Mouse (Mus musculus) stomach, postnatal 0 days (tissue): ENCODE measurements around the gene 1700113H08Rik. TPM values are rescaled to one million over a fixed set of nuclear protein-coding genes. Genes with fewer than 3 reads are reported as not detected.

Source experiments
- ATAC-seq: fragments of 200-750 bp; cut with Nextera tagmentation; 2 replicates; pipeline ENCODE4 v1.8.0; 2017; ENCODE audit not compliant: low FRiP score, low TSS enrichment
- DNase-seq: peaks from one replicate; pipeline ENCODE4 v3.0.0-alpha.2; 2016; ENCODE audit warnings: low spot score
- H3K27ac ChIP-seq: fragments of 300-500 bp; sonication (generic); replicated peaks from 2 replicates; pipeline ENCODE4 v1.5.1; 2014; ENCODE audit warnings: mild to moderate bottlenecking, control low read depth
- H3K27me3 ChIP-seq: fragments of 300-500 bp; sonication (generic); 2 replicates; pipeline ENCODE4 v1.6.1; 2014; ENCODE audit warnings: low read length; ENCODE audit not compliant: control insufficient read depth, insufficient read depth
- H3K36me3 ChIP-seq: fragments of 300-500 bp; sonication (generic); 2 replicates; pipeline ENCODE4 v1.6.1; 2014; ENCODE audit warnings: low read length, mixed read lengths; ENCODE audit not compliant: control insufficient read depth, insufficient read depth
- H3K4me1 ChIP-seq: fragments of 300-500 bp; sonication (generic); replicated peaks from 2 replicates; pipeline ENCODE4 v1.6.1; 2014; ENCODE audit warnings: antibody characterized with exemption; ENCODE audit not compliant: control insufficient read depth, insufficient read depth
- H3K4me2 ChIP-seq: fragments of 300-500 bp; sonication (generic); replicated peaks from 2 replicates; pipeline ENCODE4 v1.6.1; 2014; ENCODE audit warnings: low read depth, mild to moderate bottlenecking, control low read depth, moderate library complexity
- H3K4me3 ChIP-seq: fragments of 300-500 bp; sonication (generic); 2 replicates; pipeline ENCODE4 v1.5.1; 2014; ENCODE audit warnings: low read depth, low read length, control low read depth
- H3K9ac ChIP-seq: fragments of 300-500 bp; sonication (generic); 2 replicates; pipeline ENCODE4 v1.6.1; 2014; ENCODE audit warnings: mild to moderate bottlenecking, low read length, control low read depth, mixed read lengths
- H3K9me3 ChIP-seq: fragments of 300-500 bp; sonication (generic); 2 replicates; pipeline ENCODE4 v1.6.1; 2016; ENCODE audit warnings: low read length; ENCODE audit not compliant: control insufficient read depth
- CTCF ChIP-seq: IDR thresholded peaks from 2 replicates; pipeline ENCODE4 v1.5.1; 2016; ENCODE audit warnings: antibody characterized with exemption, low read depth, mild to moderate bottlenecking, moderate library complexity
- EP300 ChIP-seq: optimal IDR thresholded peaks from 2 replicates; pipeline ENCODE3; 2016; ENCODE audit warnings: antibody characterized with exemption
- WGBS: fragments of 180-500 bp; shearing (Covaris S2); extraction: QIAGEN DNeasy Blood & Tissue Kit; methylation state at CpG from one replicate; pipeline ENCODE4 v1.1.7; 2014; 5-methylcytosine and 5-hydroxymethylcytosine counted together
- polyA plus RNA-seq: library from polyadenylated mRNA; unstranded; fragments of >200 nt; fragmentation: Nextera tagmentation; extraction: Ambion mirVana; gene quantifications from 2 replicates; pipeline ENCODE4 v1.2.1, GENCODE M21; 2015

1700113H08Rik gene
- polyA plus RNA-seq, result not detected in 2 replicates

DNA sequence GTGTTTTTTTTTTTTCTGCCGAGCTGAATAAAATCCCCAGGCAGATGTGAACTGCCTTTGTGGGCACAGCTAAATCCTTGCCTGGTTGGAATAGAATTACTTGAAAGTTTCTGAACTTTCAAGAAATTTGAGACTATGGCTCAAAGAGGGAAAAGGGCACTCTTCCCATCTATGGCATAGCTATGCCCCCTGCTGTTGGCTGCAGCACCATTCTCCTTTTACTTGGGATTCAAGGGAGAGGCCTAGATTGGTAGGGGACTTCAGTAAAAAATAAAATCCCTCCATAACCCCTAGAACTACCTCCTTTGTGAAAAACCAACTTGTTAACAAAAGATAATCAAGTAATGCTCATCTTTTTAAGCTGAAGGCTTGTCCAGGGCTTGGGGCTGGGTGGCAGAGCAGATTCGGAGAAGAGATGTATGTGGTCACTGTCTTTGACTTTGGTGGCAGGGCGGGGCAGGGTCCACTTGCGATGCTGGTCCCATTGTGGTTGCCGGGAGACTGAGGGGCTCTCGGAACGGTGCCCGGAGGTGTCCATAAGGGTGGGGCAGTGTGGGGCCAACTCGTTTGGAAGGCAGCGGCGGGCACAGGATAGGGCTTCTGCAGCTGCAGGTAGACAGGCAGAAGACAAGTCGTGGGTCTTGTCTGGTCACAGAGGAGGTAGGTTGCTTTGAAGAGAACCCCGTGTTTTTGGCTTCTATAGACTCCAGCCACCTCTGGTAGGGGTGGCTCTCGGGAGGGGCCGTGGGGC, at the start of gene 1700113H08Rik:
Gene 1700113H08Rik, plus strand, starts transcription at position 546 of the 751 bp plus-strand sequence.
- H3K4me2 ChIP-seq, result peak within 1 kb of the TSS; percentile 55
- H3K27ac ChIP-seq, result no peak within 1 kb of the TSS
- H3K4me3 ChIP-seq, result peak within 1 kb of the TSS; percentile 38
- H3K36me3 ChIP-seq, result no peaks in the 10 kb centered on the region
- TF ChIP-seq CTCF (peak; percentile 70), EP300 (no peak)
- 0 out of 2 replicates have a peak, but pooled peaks have one; percentile 21 for ATAC-seq
- H3K9me3 ChIP-seq, result no peaks in the 10 kb centered on the region
- H3K9ac ChIP-seq, result peak within 1 kb of the TSS; percentile 27; the same call in 1 of the 2 replicates
- H3K4me1 ChIP-seq, result no peaks in the 10 kb centered on the region
- peak; percentile 27 for DNase-seq
- WGBS, result 15% methylated on average over 14 of the region's 15 CpGs
- H3K27me3 ChIP-seq, result no peaks in the 10 kb centered on the region

DNA sequence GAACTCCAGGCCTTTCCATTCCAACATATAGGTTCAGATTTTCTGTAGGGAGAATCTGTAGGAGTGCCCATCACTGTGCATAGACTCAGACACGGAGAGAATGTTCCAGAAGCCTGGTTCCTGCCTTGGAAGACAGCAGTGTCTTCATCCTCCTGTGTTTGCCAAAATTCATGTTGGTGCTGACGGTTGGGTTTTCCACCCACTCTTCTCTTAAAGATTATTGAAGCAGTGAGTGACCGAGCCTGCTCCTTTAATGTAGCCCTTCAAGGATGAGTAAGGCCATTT, 49.7 kb upstream of the 1700113H08Rik start:
- H3K4me2 ChIP-seq, result no peak overlapping the region
- WGBS, result 74% methylated on average over 3 of the region's 3 CpGs
- no peak overlapping the region for H3K9ac ChIP-seq
- H3K4me1 ChIP-seq, result no peaks in the 10 kb centered on the region
- H3K9me3 ChIP-seq, result no peaks in the 10 kb centered on the region
- no peak for ATAC-seq
- DNase-seq, result no peak
- H3K27me3 ChIP-seq, result no peaks in the 10 kb centered on the region
- no peak overlapping the region for H3K4me3 ChIP-seq
- no peak overlapping the region for H3K27ac ChIP-seq
- H3K36me3 ChIP-seq, result no peaks in the 10 kb centered on the region
- TF ChIP-seq EP300 (no peak), CTCF (no peak)

DNA sequence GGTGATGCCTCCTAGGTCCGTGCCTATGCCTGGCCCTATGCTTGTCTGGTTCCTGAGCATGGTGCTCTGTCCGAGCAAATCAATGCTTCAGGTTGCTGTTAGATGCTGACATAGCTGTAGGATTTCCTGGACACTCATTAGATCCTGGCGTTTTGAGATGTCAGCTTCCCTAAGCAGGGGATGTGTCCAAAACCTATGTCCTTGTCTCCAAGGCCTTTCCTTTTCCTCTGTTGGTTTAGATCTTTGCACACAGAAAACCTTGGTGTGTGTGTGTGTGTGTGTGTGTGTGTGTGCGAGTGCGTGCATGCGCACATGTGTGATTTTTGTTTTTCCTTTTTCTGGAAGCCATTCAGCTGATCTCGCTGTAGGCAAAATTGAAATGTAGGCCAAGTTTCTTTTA, 45.8 kb upstream of the 1700113H08Rik start:
- DNase-seq (no peak), ATAC-seq (no peak)
- Histone ChIP-seq H3K36me3 (no peaks in the 10 kb centered on the region), H3K9ac (no peak overlapping the region), H3K4me1 (no peaks in the 10 kb centered on the region), H3K4me3 (no peak overlapping the region), H3K27me3 (no peaks in the 10 kb centered on the region), H3K27ac (no peak overlapping the region), H3K9me3 (no peaks in the 10 kb centered on the region), H3K4me2 (no peak overlapping the region)
- WGBS, result 89% methylated on average over 7 of the region's 7 CpGs
- no peak for TF ChIP-seq CTCF
- no peak for TF ChIP-seq EP300

DNA sequence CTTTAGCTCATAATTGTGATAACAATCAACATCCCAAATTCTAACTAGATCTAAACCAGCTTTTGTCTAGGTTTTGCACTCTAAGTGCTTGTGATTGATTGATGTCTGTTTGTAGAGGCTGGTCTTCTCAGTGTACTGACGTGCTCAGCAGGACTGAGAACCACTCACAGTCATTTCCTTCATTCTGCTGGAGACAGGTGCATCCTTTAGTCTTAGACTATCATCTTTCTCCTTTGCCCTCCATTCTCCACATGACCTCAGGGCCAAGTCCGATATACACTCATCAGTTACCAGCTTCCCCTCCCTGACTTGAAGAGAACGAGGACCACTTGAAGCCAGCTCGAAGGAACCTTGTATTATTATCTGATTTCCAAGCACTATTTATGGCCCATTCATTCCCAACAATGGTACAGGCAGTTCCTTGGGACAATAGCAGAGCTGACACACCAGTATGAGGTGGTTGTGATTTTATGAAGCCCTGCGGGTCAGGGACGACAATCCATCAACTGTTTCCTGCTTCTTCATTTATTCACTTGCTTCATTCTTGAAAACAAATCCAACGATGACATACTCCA, 43.4 kb upstream of the 1700113H08Rik start:
- ATAC-seq, result no peak
- no peak for DNase-seq
- TF ChIP-seq CTCF, result no peak
- no peak for TF ChIP-seq EP300
- no peak overlapping the region for H3K27ac ChIP-seq
- WGBS, result 65% methylated on average over 7 of the region's 7 CpGs
- H3K4me2 ChIP-seq, result no peak overlapping the region
- H3K4me1 ChIP-seq, result no peaks in the 10 kb centered on the region
- no peaks in the 10 kb centered on the region for H3K27me3 ChIP-seq
- H3K36me3 ChIP-seq, result no peaks in the 10 kb centered on the region
- no peaks in the 10 kb centered on the region for H3K9me3 ChIP-seq
- H3K4me3 ChIP-seq, result no peak overlapping the region
- no peak overlapping the region for H3K9ac ChIP-seq

DNA sequence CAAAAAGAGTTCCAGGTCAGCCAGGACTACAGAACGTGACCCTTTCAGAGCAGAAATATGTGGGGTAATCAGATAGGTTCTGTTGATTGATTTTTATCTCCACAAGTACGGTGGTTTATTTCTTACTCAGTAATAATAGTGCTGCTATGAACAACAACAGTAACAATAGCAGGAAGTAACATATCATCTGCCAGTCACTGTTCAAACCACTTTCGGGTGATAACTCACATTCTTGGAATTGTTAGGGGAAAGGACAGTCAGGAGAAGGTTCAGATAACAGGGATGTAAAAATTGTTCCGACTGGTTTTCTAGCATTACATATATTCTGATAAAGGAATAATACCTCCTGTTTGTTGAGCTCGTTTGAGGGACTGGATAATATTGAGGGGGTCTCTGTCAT, 42.4 kb upstream of the 1700113H08Rik start:
- H3K4me3 ChIP-seq, result no peak overlapping the region
- no peak overlapping the region for H3K9ac ChIP-seq
- TF ChIP-seq EP300 (no peak), CTCF (no peak)
- H3K4me1 ChIP-seq, result no peaks in the 10 kb centered on the region
- no peaks in the 10 kb centered on the region for H3K27me3 ChIP-seq
- 38% methylated on average over 5 of the region's 5 CpGs for WGBS
- H3K36me3 ChIP-seq, result no peaks in the 10 kb centered on the region
- H3K27ac ChIP-seq, result no peak overlapping the region
- H3K4me2 ChIP-seq, result no peak overlapping the region
- DNase-seq, result no peak
- H3K9me3 ChIP-seq, result no peaks in the 10 kb centered on the region
- no peak for ATAC-seq

DNA sequence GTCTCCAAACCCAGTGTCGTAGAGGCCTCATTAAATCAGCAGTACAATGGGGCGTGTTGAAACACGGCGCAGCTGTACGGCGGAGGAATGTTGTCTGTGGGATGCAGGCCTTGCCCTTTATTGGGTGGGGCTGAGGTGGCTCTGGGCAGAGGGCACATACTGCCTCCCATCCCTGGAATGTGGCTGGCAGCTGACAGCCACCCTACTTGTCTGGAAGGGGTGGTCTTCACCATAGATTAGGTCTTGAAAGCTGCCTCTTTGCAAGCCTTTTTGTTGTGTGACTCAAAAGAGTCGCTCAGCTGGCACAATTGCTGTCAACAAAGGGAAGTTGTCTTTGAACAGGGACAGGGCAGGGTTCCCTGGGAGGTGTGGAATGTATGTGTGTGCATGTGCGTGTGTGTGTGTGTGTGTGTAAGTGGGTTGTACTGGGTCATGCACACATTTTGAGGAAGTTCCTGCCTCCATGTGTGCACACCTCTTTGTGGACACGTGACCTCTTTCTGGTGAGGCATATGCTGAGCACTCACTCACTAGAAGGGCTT, 41.6 kb upstream of the 1700113H08Rik start:
- H3K9me3 ChIP-seq, result no peaks in the 10 kb centered on the region
- 38% methylated on average over 9 of the region's 9 CpGs for WGBS
- H3K4me3 ChIP-seq, result no peak overlapping the region
- H3K27me3 ChIP-seq, result no peaks in the 10 kb centered on the region
- ATAC-seq (peak; percentile 70), DNase-seq (peak; percentile 30)
- H3K4me2 ChIP-seq, result 0 out of 2 replicates have a peak overlapping the region, but pooled peaks have one; percentile 3
- H3K4me1 ChIP-seq, result no peaks in the 10 kb centered on the region
- H3K36me3 ChIP-seq, result no peaks in the 10 kb centered on the region
- TF ChIP-seq EP300, result no peak
- TF ChIP-seq CTCF, result no peak
- 0 out of 2 replicates have a peak overlapping the region, but pooled peaks have one; percentile 14 for H3K27ac ChIP-seq
- no peak overlapping the region for H3K9ac ChIP-seq
